Mouse (Mus musculus) R1 (cell line): ENCODE measurements at regions not wholly inside any gene's neighbourhood (a gene's known extent, or its start where the extent isn't known, plus 50 kb on each side); places are given as distances from the start of the nearest gene placed in this dataset.
A peak's percentile ranks its signal among the peaks of the same experiment; 100 is the strongest.

Source experiments
- DNase-seq: peaks from one replicate; pipeline ENCODE4 v3.0.0-alpha.2; 2018; ENCODE audit warnings: low read depth, low spot score

- DNase-seq: no peak
Measured at GRCm38 (mm10) chr17:54821059-54821458, 522.2 kb upstream of the Slc5a7 start.

GRCm38 (mm10) chr17:54853631-54854030 lies 554.8 kb upstream of the Slc5a7 start:
- DNase-seq: no peak

GRCm38 (mm10) chr17:54896198-54896597 lies 549.0 kb upstream of the St6gal2 start:
- DNase-seq: no peak

- no peak for DNase-seq
Measured at GRCm38 (mm10) chr17:54929181-54929715, 515.9 kb upstream of the St6gal2 start.

GRCm38 (mm10) chr17:54943380-54944047 lies 501.7 kb upstream of the St6gal2 start:
- DNase-seq: peak; percentile 20

- no peak for DNase-seq
Measured at GRCm38 (mm10) chr17:54944288-54944931, 500.8 kb upstream of the St6gal2 start.
